Mouse (Mus musculus): ENCODE data around the gene Ccdc159. TPM values are rescaled to one million over a fixed set of nuclear protein-coding genes. Genes with fewer than 3 reads are reported as not detected.

Ccdc159 gene
- polyA plus RNA-seq, 1 experiment = 0.31 TPM

DNA sequence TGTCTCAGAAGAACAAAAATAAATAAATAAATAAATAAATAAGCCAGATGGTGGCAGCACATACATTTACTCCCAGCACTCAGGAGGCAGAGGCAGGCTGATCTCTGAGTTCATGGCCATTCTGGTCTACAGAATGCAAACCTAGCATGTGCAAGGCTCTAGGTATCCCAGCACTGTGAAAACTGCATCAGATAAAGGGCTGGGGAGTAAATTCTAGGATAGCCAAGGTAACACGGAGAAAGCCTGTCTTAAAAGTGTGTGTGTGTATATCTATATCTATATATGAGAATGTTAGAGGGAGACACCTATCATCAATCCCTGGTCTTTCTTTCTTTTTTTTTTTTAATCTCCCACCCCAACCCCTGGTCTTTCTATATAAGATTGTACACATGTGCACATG, 1.8 kb upstream of the Ccdc159 start:
- no peak for TF ChIP-seq GATA1 (IDR thresholded peaks at IDR 0.05; ENCODE audit: low read length)

DNA sequence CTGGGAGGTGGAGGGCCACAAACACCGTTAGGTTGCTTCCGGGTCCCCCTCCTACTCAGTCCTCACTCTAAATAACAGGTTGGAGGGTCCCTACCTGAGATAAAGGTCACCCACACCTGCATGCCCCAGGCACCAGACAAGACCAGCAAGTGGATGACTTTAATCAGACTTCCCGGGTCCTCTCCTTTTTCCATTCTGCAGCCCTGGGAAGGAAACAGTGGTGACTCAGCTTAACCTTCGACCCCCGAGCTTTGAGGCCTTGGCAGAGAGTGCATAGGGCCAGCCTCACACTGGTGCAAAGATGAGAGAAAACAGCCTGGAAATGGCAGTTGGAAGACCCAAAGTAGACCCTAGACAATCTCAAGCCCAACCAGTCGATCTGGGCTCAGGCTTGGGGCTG, 1.1 kb upstream of the Ccdc159 start:
- no peak for TF ChIP-seq GATA1 (IDR thresholded peaks at IDR 0.05; ENCODE audit: low read length)

GRCm38 (mm10) chr9:21926784-21927183, 487 bp upstream of the Ccdc159 start:
- no peak for TF ChIP-seq GATA1 (IDR thresholded peaks at IDR 0.05; ENCODE audit: low read length)

DNA sequence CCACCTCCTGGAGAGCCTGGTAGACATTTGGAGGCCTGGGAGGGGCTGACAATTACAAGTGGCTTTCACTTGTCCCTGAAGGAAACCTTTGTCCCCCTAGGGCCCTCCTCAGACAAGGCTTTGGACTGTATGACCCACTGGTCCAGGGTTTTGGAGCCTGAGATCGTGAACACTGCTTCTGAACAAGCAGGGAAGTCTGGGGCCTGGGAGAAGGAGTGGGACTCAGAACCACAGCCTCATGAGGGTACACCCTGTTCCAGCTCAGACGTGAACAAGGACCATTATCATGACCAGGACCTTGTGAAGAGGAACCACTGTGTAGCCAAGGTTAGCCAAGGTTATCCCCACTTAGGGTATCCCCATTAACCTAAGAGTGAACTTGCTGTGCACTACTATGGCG, 1.9 kb downstream of the Ccdc159 start:
- TF ChIP-seq GATA1 (IDR thresholded peaks at IDR 0.05; ENCODE audit: low read length) = no peak

- no peak for TF ChIP-seq GATA1 (IDR thresholded peaks at IDR 0.05; ENCODE audit: low read length)
These were observed 4.7 kb downstream of the Ccdc159 start for GRCm38 (mm10) chr9:21932006-21932405.

GRCm38 (mm10) chr9:21932445-21933137, 5.3 kb downstream of the Ccdc159 start:
- no peak for TF ChIP-seq GATA1 (IDR thresholded peaks at IDR 0.05; ENCODE audit: low read length)

DNA sequence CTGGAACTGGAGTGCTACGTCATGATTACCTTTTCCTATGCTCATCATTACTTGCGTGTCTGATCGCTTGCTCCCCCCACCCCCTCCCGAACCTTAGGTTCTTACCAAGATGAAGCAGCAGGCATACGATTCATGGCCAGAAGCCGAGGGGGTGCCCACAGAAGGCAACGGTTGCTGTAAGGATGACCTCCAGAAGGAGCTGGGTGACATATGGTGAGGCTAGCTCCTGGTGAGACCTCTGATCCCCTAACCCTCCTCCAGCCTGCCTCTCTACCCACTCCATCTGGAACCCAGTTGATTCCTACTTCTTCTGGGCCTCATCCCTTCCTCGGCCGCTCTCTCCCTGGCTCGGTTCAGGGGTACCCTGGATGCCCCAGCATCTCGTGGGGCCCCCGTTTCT, 6.8 kb downstream of the Ccdc159 start:
- no peak for TF ChIP-seq GATA1 (IDR thresholded peaks at IDR 0.05; ENCODE audit: low read length)

DNA sequence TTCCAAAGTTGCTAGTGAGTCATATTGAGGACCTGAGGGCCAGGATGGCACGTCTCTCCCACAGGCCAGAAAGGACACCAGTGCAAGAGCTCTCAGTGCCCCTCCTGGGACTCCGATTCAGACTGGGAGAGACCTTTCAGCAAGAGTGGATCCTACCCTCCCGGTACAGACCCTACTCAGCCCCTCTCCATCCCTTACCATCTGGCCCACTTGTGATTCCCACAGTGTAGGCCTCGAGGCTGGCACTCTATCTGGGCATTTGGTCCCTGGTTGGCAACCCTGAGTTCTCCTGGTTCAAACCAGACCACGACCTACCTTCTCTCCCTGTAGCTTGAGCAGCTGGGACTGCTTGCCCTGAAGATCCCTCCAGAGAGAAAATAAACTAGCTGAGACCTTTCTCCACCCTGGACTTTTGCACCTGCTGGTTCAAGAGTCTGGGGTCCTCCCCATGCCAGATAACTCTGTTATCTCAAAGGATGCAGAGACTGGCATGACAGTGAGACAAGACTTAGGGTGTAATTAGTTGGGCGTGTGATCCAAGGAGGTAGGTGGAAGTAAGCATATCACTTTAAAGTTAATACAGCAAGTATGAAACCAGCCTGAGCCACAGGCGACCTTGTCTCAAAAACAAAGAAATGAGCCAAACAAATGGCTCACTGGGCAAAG, 8.3 kb downstream of the Ccdc159 start:
- TF ChIP-seq GATA1 (IDR thresholded peaks at IDR 0.05; ENCODE audit: low read length) = no peak

- TF ChIP-seq GATA1 (IDR thresholded peaks at IDR 0.05; ENCODE audit: low read length) = no peak
These were observed 9.7 kb downstream of the Ccdc159 start, which contains the start of gene Plppr2 for GRCm38 (mm10) chr9:21936692-21937570. TSS of gene Plppr2 (plus strand) at chr9:21937033.

DNA sequence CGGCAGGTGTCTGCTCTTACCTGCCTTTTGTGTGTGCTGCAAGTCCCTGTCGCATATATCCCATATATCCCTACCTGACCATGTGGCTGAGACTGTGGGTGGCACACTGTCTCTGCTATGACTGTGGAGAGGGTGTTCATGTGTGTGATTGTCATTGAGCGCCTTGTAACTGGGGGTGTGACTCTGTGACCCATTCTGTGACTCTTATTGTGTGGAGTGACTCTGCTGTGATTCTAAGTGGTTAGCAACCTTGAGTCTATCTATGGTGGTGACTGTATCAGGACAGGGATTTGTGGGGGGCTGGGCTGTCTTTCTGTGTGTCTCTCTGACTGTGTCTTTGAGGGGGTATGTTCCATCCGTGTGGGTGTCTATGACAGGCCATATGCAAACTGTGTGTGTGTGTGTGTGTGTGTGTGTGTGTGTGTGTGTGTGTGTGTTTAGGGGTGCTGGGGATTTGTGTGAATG, 10.5 kb downstream of the Ccdc159 start:
- TF ChIP-seq GATA1 (IDR thresholded peaks at IDR 0.05; ENCODE audit: low read length) = no peak

- TF ChIP-seq GATA1 (IDR thresholded peaks at IDR 0.05; ENCODE audit: low read length) = no peak
These were observed 11.1 kb downstream of the Ccdc159 start for GRCm38 (mm10) chr9:21938234-21938855.

DNA sequence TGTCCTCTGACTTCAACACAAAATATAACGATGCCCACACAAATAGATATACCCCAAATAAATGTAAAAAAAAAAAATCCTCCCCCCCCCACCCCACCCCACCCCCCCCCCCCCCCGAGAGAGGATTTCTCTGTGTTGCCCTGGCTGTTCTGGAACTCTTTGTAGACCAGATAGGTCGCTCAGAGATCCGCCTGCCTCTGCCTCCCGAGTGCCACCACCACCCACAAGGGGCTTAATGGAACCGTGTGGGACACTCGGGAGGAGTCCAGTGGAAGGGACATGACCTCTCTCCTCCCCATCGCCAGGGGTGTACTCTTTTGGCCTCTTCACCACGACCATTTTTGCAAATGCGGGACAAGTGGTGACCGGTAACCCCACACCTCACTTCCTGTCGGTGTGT, 15.8 kb downstream of the Ccdc159 start:
- no peak for TF ChIP-seq GATA1 (IDR thresholded peaks at IDR 0.05; ENCODE audit: low read length)

DNA sequence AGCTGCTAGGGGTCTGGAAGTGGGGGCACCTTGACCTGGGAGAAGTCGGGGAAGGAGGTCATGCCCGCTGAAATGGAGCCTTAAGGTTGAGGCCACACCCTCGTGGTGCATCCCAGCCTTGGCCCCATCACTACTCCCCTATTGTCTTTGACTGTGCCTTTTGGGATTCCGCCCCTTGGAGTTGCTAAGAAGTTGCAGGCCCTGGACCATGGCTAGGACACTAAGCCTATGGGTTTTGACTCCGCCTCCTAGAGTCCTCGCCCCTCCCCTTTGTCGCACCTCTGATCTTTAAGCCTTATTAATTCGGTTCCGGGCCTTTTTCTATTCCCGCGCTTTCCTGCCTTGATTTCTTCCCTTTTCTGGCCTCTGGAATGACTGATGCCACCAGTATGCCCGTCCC, 16.4 kb downstream of the Ccdc159 start:
- no peak for TF ChIP-seq GATA1 (IDR thresholded peaks at IDR 0.05; ENCODE audit: low read length)

DNA sequence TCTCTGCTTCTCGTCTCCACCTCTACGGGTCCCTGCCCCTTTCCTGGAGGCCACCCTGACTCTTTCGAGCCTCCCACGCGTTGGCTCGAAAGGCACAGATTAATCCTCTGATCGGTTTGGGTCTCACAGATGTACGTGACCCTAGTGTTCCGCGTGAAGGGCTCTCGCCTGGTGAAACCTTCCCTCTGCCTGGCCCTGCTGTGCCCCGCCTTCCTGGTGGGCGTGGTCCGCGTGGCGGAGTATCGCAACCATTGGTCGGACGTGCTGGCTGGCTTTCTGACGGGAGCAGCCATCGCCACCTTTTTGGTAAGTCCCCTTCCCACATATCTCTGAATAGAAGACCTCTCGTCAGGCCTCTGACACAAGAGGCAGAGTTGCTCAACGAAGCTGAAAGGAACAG, 17.0 kb downstream of the Ccdc159 start:
- no peak for TF ChIP-seq GATA1 (IDR thresholded peaks at IDR 0.05; ENCODE audit: low read length)

- no peak for TF ChIP-seq GATA1 (IDR thresholded peaks at IDR 0.05; ENCODE audit: low read length)
These were observed 20.4 kb downstream of the Ccdc159 start for GRCm38 (mm10) chr9:21947540-21948130.
